Mouse (Mus musculus) liver, postnatal 0 days (tissue): ENCODE data around the gene Vcan. TPM values are rescaled to one million over a fixed set of nuclear protein-coding genes. Genes with fewer than 3 reads are reported as not detected.

Source experiments
- ATAC-seq: fragments of 200-750 bp; cut with Nextera tagmentation; 2 replicates; pipeline ENCODE4 v1.8.0; 2017; ENCODE audit warnings: mild to moderate bottlenecking, moderate library complexity
- DNase-seq: peaks from one replicate; pipeline ENCODE4 v3.0.0-alpha.2; 2016
- H3K27ac ChIP-seq: fragments of 300-500 bp; sonication (generic); 2 replicates; pipeline ENCODE4 v1.5.1; 2014; ENCODE audit warnings: antibody characterized with exemption, moderate library complexity, mild to moderate bottlenecking, low read depth
- H3K27me3 ChIP-seq: fragments of 300-500 bp; sonication (generic); 2 replicates; pipeline ENCODE4 v1.6.1; 2014; ENCODE audit warnings: low read length, control low read depth, mixed read lengths; ENCODE audit not compliant: insufficient read depth
- H3K36me3 ChIP-seq: fragments of 300-500 bp; sonication (generic); replicated peaks from 2 replicates; pipeline ENCODE4 v1.6.1; 2014; ENCODE audit warnings: mild to moderate bottlenecking, control low read depth, low read length, moderate library complexity, mixed read lengths; ENCODE audit not compliant: insufficient read depth
- H3K4me1 ChIP-seq: fragments of 300-500 bp; sonication (generic); 2 replicates; pipeline ENCODE4 v1.6.1; 2014; ENCODE audit warnings: antibody characterized with exemption, mild to moderate bottlenecking, control low read depth; ENCODE audit not compliant: insufficient read depth
- H3K4me2 ChIP-seq: fragments of 300-500 bp; sonication (generic); 2 replicates; pipeline ENCODE4 v1.6.1; 2014; ENCODE audit warnings: low read depth, mild to moderate bottlenecking, low read length, moderate library complexity, mixed read lengths
- H3K4me3 ChIP-seq: fragments of 300-500 bp; sonication (generic); 2 replicates; pipeline ENCODE4 v1.5.1; 2014; ENCODE audit warnings: low read depth, low read length
- H3K9ac ChIP-seq: fragments of 300-500 bp; sonication (generic); replicated peaks from 2 replicates; pipeline ENCODE4 v1.6.1; 2014; ENCODE audit warnings: mild to moderate bottlenecking, moderate library complexity
- H3K9me3 ChIP-seq: fragments of 300-500 bp; sonication (generic); 2 replicates; pipeline ENCODE4 v1.6.1; 2016; ENCODE audit warnings: mild to moderate bottlenecking, control low read depth, low read length, mixed read lengths
- CTCF ChIP-seq: sonication (generic); IDR thresholded peaks from 2 replicates; pipeline ENCODE4 v1.5.1; 2016; ENCODE audit warnings: antibody characterized with exemption, low read depth
- EP300 ChIP-seq: IDR thresholded peaks from 2 replicates; pipeline ENCODE4 v1.6.1; 2016; ENCODE audit warnings: antibody characterized with exemption, low read depth, mild to moderate bottlenecking
- WGBS: fragments of 180-500 bp; shearing (Covaris S2); extraction: QIAGEN DNeasy Blood & Tissue Kit; methylation state at CpG from one replicate; pipeline ENCODE4 v1.1.7; 2014; ENCODE audit not compliant: insufficient replicate concordance; 5-methylcytosine and 5-hydroxymethylcytosine counted together
- polyA plus RNA-seq: library from polyadenylated mRNA; unstranded; fragments of >200 nt; fragmentation: Nextera tagmentation; extraction: Ambion mirVana; gene quantifications from 2 replicates; pipeline ENCODE4 v1.2.1, GENCODE M21; 2015

Gene Vcan
- polyA plus RNA-seq: 0.89 and 1.2 TPM in 2 replicates

GRCm38 (mm10) chr13:89741766-89742685, at the start of gene Vcan:
Gene Vcan, minus strand, starts transcription at chr13:89742509.
- H3K27ac ChIP-seq: no peak within 1 kb of the TSS
- no peak for ATAC-seq
- H3K9me3 ChIP-seq: no peaks in the 10 kb centered on the region
- peak within 1 kb of the TSS; percentile 62 for H3K4me3 ChIP-seq
- H3K27me3 ChIP-seq: peaks cover 26% of the 10 kb centered on the region
- 2% methylated on average over 40 of the region's 40 CpGs for WGBS
- H3K4me1 ChIP-seq: peaks cover 23% of the 10 kb centered on the region
- no peaks in the 10 kb centered on the region for H3K36me3 ChIP-seq
- TF ChIP-seq CTCF: no peak
- TF ChIP-seq EP300: no peak
- peak within 1 kb of the TSS; percentile 79 for H3K4me2 ChIP-seq
- peak; percentile 18 for DNase-seq
- H3K9ac ChIP-seq: no peak within 1 kb of the TSS

- peak overlapping the region; percentile 43 for H3K4me2 ChIP-seq
- ATAC-seq (no peak), DNase-seq (no peak)
Observed at GRCm38 (mm10) chr13:89791475-89791874, 49.2 kb upstream of the Vcan start.

GRCm38 (mm10) chr13:89782886-89783285, 40.6 kb upstream of the Vcan start:
- no peak for ATAC-seq
- Histone ChIP-seq H3K4me3 (no peak overlapping the region), H3K9ac (no peak overlapping the region), H3K9me3 (no peaks in the 10 kb centered on the region), H3K27me3 (no peaks in the 10 kb centered on the region), H3K4me2 (no peak overlapping the region), H3K36me3 (no peaks in the 10 kb centered on the region), H3K27ac (no peak overlapping the region), H3K4me1 (0 out of 2 replicates have a peak, but pooled peaks cover 3% of the 10 kb centered on the region)
- TF ChIP-seq EP300 (no peak), CTCF (no peak)
- DNase-seq: no peak
- WGBS: 25% methylated on average over 2 of the region's 2 CpGs

More at GRCm38 (mm10) chr13:89791475-89791874, 49.2 kb upstream of the Vcan start:
- Histone ChIP-seq H3K9me3 (no peaks in the 10 kb centered on the region), H3K27me3 (no peaks in the 10 kb centered on the region), H3K4me3 (no peak overlapping the region), H3K27ac (no peak overlapping the region), H3K36me3 (no peaks in the 10 kb centered on the region), H3K4me1 (no peaks in the 10 kb centered on the region), H3K9ac (no peak overlapping the region)
- WGBS: 53% methylated on average over 5 of the region's 5 CpGs
- TF ChIP-seq EP300: 0 out of 2 replicates have a peak, but pooled peaks have one; percentile 16
- TF ChIP-seq CTCF: no peak

- Histone ChIP-seq H3K9ac (no peak overlapping the region), H3K27me3 (no peaks in the 10 kb centered on the region), H3K4me1 (0 out of 2 replicates have a peak, but pooled peaks cover 3% of the 10 kb centered on the region), H3K36me3 (no peaks in the 10 kb centered on the region), H3K27ac (no peak overlapping the region), H3K9me3 (no peaks in the 10 kb centered on the region), H3K4me2 (no peak overlapping the region), H3K4me3 (no peak overlapping the region)
- no peak for ATAC-seq
- TF ChIP-seq CTCF: no peak
- no peak for TF ChIP-seq EP300
- 65% methylated on average over 3 of the region's 3 CpGs for WGBS
- DNase-seq: no peak
Observed at GRCm38 (mm10) chr13:89780276-89780675, 38.0 kb upstream of the Vcan start.

- Histone ChIP-seq H3K9ac (no peak overlapping the region), H3K9me3 (no peaks in the 10 kb centered on the region), H3K4me3 (no peak overlapping the region), H3K4me2 (no peak overlapping the region), H3K36me3 (no peaks in the 10 kb centered on the region), H3K4me1 (0 out of 2 replicates have a peak, but pooled peaks cover 3% of the 10 kb centered on the region), H3K27ac (no peak overlapping the region), H3K27me3 (no peaks in the 10 kb centered on the region)
- ATAC-seq: no peak
- TF ChIP-seq CTCF (peak; percentile 69), EP300 (no peak)
- peak; percentile 59 for DNase-seq
- WGBS: 50% methylated on average over 7 of the region's 7 CpGs
Observed at GRCm38 (mm10) chr13:89779208-89779911, 37.1 kb upstream of the Vcan start.

GRCm38 (mm10) chr13:89777764-89778163, 35.5 kb upstream of the Vcan start:
- Histone ChIP-seq H3K4me2 (no peak overlapping the region), H3K9me3 (no peaks in the 10 kb centered on the region), H3K36me3 (no peaks in the 10 kb centered on the region), H3K9ac (no peak overlapping the region), H3K27ac (no peak overlapping the region), H3K4me3 (no peak overlapping the region), H3K4me1 (0 out of 2 replicates have a peak, but pooled peaks cover 1% of the 10 kb centered on the region), H3K27me3 (no peaks in the 10 kb centered on the region)
- 71% methylated on average over 1 of the region's 1 CpGs for WGBS
- no peak for DNase-seq
- no peak for TF ChIP-seq CTCF
- no peak for ATAC-seq
